Mouse (Mus musculus): Measurements from ENCODE around the gene Enpp5. TPM values are rescaled to one million over a fixed set of nuclear protein-coding genes. Genes with fewer than 3 reads are reported as not detected.

The Enpp5 gene
- 134 and 137 TPM in 2 replicates for polyA plus RNA-seq (2015; fragmentation: Nextera tagmentation; extraction: Ambion mirVana)

DNA sequence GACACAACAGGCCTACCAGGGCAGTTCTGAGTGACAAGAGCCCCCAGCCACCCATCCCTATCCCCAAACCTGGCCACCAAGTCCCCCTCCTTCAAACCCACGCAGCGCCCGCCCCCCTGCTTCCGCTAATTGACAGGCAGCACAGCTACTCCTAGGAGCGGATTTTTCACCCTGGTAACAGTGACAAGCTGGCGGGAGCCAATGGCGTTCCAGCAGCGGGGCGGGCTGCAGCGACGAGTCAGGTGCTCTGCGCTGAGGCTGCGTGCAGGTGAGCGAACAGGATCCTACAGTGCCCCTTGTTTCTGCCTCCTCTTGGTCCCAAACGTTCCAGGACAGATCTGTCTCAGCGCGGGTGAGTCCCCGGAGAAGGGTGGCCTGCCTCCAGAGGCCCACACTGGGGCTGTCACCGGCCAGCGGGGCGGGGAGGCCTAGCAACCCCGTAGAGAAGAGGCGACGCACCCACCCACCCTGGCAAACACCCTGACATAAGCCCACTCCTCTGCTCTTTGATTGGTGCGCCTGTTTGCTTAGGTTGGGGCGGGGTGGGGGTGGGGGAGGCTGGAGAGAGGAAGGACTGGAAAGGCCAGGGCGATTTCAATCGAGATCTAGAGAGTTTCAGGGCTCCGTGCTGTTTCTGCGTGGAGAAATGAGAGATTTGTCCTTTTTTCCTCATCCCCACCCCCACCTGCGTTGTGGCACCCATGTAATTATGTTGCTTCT, at the start of gene Enpp5:
TSS of gene Enpp5 (plus strand) at position 183 of the 720 bp plus-strand sequence.
- peaks cover 17% of the 10 kb centered on the region for H3K4me1 ChIP-seq (ENCODE audit: control insufficient read depth, insufficient read depth, low read depth, low read length)
- no peaks in the 10 kb centered on the region for H3K27me3 ChIP-seq (replicated peaks; ENCODE audit: control insufficient read depth, insufficient read depth, low read length)
- ATAC-seq = peak; percentile 99
- under 1% methylated on average over 31 of the region's 31 CpGs for WGBS
- H3K9me3 ChIP-seq (ENCODE audit: control insufficient read depth, low read length) = no peaks in the 10 kb centered on the region
- H3K27ac ChIP-seq (ENCODE audit: low read depth, low read length) = peak within 1 kb of the TSS; percentile 92
- peak within 1 kb of the TSS; percentile 85 for H3K9ac ChIP-seq (ENCODE audit: low read depth, low read length)
- peak within 1 kb of the TSS; percentile 60 for H3K4me2 ChIP-seq (ENCODE audit: low read length)
- peaks cover 27% of the 10 kb centered on the region for H3K36me3 ChIP-seq (ENCODE audit: control insufficient read depth, insufficient read depth, low read length)
- H3K4me3 ChIP-seq (ENCODE audit: low read length) = peak within 1 kb of the TSS; percentile 64

DNA sequence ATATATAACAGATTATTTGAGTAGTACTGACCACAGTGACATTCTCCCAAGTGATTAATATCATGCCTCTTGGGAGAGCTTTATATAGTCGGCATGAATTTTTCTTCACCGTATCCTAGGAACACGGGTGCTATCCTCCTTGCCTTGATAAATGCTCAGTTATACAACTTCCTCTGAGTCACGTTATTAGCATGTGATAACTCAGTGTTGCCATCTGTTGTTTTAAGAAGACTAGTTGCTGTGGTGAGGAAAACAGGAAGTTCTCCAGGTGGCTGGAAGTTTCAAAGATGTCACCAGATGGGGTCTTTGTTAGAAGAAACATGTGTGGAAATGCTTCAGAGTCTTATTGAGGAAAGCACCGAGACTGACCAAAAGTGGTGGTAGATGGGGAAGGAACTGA, 49.0 kb upstream of the Enpp5 start:
- Histone ChIP-seq H3K36me3 (ENCODE audit: control insufficient read depth, insufficient read depth, low read length) (no peaks in the 10 kb centered on the region), H3K9ac (ENCODE audit: low read depth, low read length) (no peak overlapping the region), H3K4me1 (ENCODE audit: control insufficient read depth, insufficient read depth, low read depth, low read length) (peaks cover 18% of the 10 kb centered on the region), H3K9me3 (ENCODE audit: control insufficient read depth, low read length) (no peaks in the 10 kb centered on the region), H3K4me3 (ENCODE audit: low read length) (no peak overlapping the region), H3K4me2 (ENCODE audit: low read length) (no peak overlapping the region), H3K27me3 (replicated peaks; ENCODE audit: control insufficient read depth, insufficient read depth, low read length) (no peaks in the 10 kb centered on the region), H3K27ac (ENCODE audit: low read depth, low read length) (no peak overlapping the region)
- no peak for ATAC-seq
- 67% methylated on average over 5 of the region's 5 CpGs for WGBS

DNA sequence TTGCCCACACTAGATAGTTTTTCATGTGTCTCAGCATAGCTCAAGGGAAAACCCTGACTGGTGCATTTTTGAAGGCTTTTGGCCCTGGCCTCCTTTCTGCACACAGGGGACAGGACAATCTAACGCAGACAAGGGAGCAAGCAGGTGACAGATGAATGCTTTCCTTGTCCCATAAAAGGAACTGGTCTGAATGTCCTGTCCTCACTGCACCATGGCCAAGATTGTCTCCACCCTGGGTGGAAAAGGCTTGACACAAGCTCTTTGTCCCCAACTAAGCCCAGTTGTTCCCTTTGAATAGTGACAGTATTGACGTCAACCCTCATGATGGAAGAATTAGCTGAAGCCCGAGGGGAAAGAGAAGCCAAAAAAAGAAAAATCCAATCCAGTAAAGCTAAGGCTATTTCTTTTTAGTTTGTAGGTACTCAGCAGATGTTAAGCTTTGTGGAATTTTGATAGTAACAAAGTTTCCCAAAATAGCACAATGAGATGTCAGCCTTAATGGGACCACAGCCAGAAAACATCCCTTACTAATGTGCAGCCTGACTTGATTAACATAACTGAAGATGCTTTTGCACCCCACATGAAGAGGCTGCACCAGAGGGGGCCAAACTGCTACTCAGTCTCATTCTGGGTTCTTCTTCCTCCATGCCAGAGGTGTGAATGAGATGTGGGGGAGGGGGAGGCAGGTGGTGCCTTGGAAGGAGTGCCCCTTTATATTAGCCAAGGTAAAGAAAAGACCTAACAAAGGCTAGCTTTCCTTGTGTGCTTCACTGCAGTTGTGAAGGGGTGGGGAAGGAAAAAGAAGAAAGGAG, 47.6 kb upstream of the Enpp5 start:
- Histone ChIP-seq H3K4me1 (ENCODE audit: control insufficient read depth, insufficient read depth, low read depth, low read length) (peaks cover 13% of the 10 kb centered on the region), H3K27me3 (replicated peaks; ENCODE audit: control insufficient read depth, insufficient read depth, low read length) (no peaks in the 10 kb centered on the region), H3K4me2 (ENCODE audit: low read length) (no peak overlapping the region), H3K9ac (ENCODE audit: low read depth, low read length) (no peak overlapping the region), H3K36me3 (ENCODE audit: control insufficient read depth, insufficient read depth, low read length) (no peaks in the 10 kb centered on the region), H3K27ac (ENCODE audit: low read depth, low read length) (no peak overlapping the region), H3K9me3 (ENCODE audit: control insufficient read depth, low read length) (no peaks in the 10 kb centered on the region), H3K4me3 (ENCODE audit: low read length) (no peak overlapping the region)
- no peak; the same call in 1 of the 2 replicates for ATAC-seq
- 25% methylated on average over 3 of the region's 3 CpGs for WGBS

DNA sequence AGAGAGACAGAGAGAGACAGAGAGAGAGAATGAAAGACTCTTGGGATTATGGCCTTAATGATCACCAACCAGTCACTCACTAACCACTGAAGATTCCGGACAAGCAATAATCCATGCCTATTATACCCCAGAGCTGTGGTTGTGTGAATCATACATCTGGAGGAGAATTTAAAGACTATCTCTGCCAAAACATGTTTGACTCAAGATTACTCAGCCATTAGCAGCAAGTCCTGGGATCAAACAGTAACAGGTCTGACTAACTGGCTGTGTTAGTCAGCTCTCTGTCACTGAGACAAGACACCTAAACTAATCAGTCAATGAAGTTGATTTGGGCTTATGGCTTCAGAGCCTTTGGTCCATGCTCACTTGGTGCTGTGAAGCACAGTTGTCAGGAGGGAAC, 43.6 kb upstream of the Enpp5 start:
- Histone ChIP-seq H3K4me1 (ENCODE audit: control insufficient read depth, insufficient read depth, low read depth, low read length) (peaks cover 3% of the 10 kb centered on the region), H3K27me3 (replicated peaks; ENCODE audit: control insufficient read depth, insufficient read depth, low read length) (no peaks in the 10 kb centered on the region), H3K4me3 (ENCODE audit: low read length) (no peak overlapping the region), H3K9me3 (ENCODE audit: control insufficient read depth, low read length) (no peaks in the 10 kb centered on the region), H3K4me2 (ENCODE audit: low read length) (no peak overlapping the region), H3K27ac (ENCODE audit: low read depth, low read length) (no peak overlapping the region), H3K36me3 (ENCODE audit: control insufficient read depth, insufficient read depth, low read length) (no peaks in the 10 kb centered on the region), H3K9ac (ENCODE audit: low read depth, low read length) (no peak overlapping the region)
- 93% methylated on average over 1 of the region's 1 CpGs for WGBS
- ATAC-seq = no peak

DNA sequence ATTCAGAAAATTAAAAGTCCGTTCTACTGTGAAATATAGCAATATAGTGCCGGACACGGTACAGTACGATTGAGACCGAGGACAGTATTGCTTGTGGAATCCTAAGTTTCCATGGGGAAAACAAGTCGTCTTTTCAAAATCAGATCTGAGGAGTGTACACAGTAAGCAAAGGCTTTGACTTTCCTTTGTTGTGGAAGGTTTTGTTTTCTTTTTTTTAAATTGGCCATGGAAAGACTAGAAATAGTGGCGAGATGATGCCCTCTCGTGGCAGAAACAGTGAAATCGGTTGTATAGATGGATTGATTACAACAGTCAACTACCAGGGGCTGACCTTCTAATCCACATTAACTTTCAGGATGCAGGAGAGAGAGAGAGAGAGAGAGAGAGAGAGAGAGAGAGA, 40.0 kb upstream of the Enpp5 start:
- 54% methylated on average over 9 of the region's 9 CpGs for WGBS

DNA sequence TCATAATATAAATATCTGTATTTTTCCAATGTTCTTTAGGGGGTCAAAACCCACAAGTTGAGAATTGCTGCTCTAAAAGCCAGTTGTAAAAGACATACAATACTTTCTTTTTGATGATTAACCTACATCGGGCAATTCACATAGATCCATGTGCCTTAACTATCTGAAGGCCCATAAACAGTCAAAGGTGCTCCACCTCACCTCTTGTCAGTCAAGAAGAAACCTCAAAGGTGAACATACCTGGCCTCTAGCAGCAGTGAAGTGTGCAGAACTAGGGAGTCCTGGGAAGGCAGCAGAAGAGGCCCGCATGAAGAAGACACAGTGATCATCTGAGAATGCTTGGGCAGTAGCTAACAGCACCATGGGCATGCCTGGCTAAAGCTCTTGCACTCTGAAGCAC, 38.2 kb upstream of the Enpp5 start:
- 91% methylated on average over 2 of the region's 2 CpGs for WGBS
- ATAC-seq = no peak

More for the DNA sequence above, 40.0 kb upstream of the Enpp5 start:
- no peak overlapping the region for H3K27ac ChIP-seq (ENCODE audit: low read depth, low read length)
- no peaks in the 10 kb centered on the region for H3K9me3 ChIP-seq (ENCODE audit: control insufficient read depth, low read length)
- no peak overlapping the region for H3K4me3 ChIP-seq (ENCODE audit: low read length)
- H3K4me1 ChIP-seq (ENCODE audit: control insufficient read depth, insufficient read depth, low read depth, low read length) = no peaks in the 10 kb centered on the region; the same call in 1 of the 2 replicates
- no peaks in the 10 kb centered on the region for H3K36me3 ChIP-seq (ENCODE audit: control insufficient read depth, insufficient read depth, low read length)
- no peaks in the 10 kb centered on the region for H3K27me3 ChIP-seq (replicated peaks; ENCODE audit: control insufficient read depth, insufficient read depth, low read length)
- peak; percentile 72 for ATAC-seq
- no peak overlapping the region for H3K4me2 ChIP-seq (ENCODE audit: low read length)
- no peak overlapping the region for H3K9ac ChIP-seq (ENCODE audit: low read depth, low read length)

DNA sequence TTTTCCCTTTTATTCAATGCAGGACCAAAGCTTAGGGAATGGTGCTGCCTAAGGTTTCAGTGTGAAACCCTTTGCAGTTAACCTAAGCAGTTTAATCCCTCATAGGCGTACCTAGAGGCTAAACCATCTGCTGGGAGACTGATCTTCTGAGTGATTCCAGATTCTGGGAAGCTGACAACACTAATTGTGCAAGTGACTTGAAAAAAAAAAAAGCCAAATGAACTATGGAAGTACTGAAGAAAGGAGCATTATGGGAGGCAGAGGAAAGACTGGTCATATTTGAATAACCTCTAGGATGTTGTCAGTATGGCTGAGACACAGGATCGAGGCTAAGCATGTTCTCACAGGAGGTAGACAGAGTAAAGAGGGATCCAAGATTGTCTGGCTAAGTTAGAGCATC, 36.3 kb upstream of the Enpp5 start:
- no peaks in the 10 kb centered on the region for H3K36me3 ChIP-seq (ENCODE audit: control insufficient read depth, insufficient read depth, low read length)
- H3K9ac ChIP-seq (ENCODE audit: low read depth, low read length) = no peak overlapping the region
- H3K9me3 ChIP-seq (ENCODE audit: control insufficient read depth, low read length) = no peaks in the 10 kb centered on the region
- WGBS = 79% methylated on average over 2 of the region's 2 CpGs
- no peak for ATAC-seq
- H3K4me2 ChIP-seq (ENCODE audit: low read length) = no peak overlapping the region
- H3K4me3 ChIP-seq (ENCODE audit: low read length) = no peak overlapping the region
- no peak overlapping the region for H3K27ac ChIP-seq (ENCODE audit: low read depth, low read length)
- H3K4me1 ChIP-seq (ENCODE audit: control insufficient read depth, insufficient read depth, low read depth, low read length) = no peaks in the 10 kb centered on the region; the same call in 1 of the 2 replicates
- no peaks in the 10 kb centered on the region for H3K27me3 ChIP-seq (replicated peaks; ENCODE audit: control insufficient read depth, insufficient read depth, low read length)

More for the DNA sequence above, 38.2 kb upstream of the Enpp5 start:
- H3K4me3 ChIP-seq (ENCODE audit: low read length) = no peak overlapping the region
- no peak overlapping the region for H3K4me2 ChIP-seq (ENCODE audit: low read length)
- H3K9ac ChIP-seq (ENCODE audit: low read depth, low read length) = no peak overlapping the region
- no peaks in the 10 kb centered on the region; the same call in 1 of the 2 replicates for H3K4me1 ChIP-seq (ENCODE audit: control insufficient read depth, insufficient read depth, low read depth, low read length)
- no peaks in the 10 kb centered on the region for H3K9me3 ChIP-seq (ENCODE audit: control insufficient read depth, low read length)
- H3K27me3 ChIP-seq (replicated peaks; ENCODE audit: control insufficient read depth, insufficient read depth, low read length) = no peaks in the 10 kb centered on the region
- H3K36me3 ChIP-seq (ENCODE audit: control insufficient read depth, insufficient read depth, low read length) = no peaks in the 10 kb centered on the region
- no peak overlapping the region for H3K27ac ChIP-seq (ENCODE audit: low read depth, low read length)

DNA sequence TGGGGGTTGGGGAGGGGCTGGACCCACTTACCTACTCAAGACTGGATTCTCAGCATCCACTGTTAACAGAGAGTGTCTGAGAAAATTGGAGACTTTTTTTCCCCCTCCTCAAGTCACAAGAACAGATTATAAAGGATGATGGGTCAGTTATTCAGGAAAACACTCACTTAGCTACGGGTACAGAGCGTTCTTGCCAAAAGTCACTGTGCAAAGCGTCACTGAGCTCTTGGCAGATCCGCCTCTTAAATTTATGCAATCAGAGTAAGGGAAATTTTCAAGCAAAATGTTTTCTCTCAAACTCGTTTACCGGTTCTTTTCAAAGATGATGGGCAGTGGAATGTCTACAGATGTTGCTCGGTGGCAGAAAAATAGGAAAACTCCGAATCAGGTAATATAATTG, 35.8 kb upstream of the Enpp5 start:
- Histone ChIP-seq H3K9me3 (ENCODE audit: control insufficient read depth, low read length) (no peaks in the 10 kb centered on the region), H3K36me3 (ENCODE audit: control insufficient read depth, insufficient read depth, low read length) (no peaks in the 10 kb centered on the region), H3K27me3 (replicated peaks; ENCODE audit: control insufficient read depth, insufficient read depth, low read length) (no peaks in the 10 kb centered on the region), H3K4me2 (ENCODE audit: low read length) (no peak overlapping the region), H3K9ac (ENCODE audit: low read depth, low read length) (no peak overlapping the region), H3K27ac (ENCODE audit: low read depth, low read length) (no peak overlapping the region), H3K4me3 (ENCODE audit: low read length) (no peak overlapping the region), H3K4me1 (ENCODE audit: control insufficient read depth, insufficient read depth, low read depth, low read length) (no peaks in the 10 kb centered on the region; the same call in 1 of the 2 replicates)
- ATAC-seq = no peak
- WGBS = 89% methylated on average over 8 of the region's 8 CpGs

DNA sequence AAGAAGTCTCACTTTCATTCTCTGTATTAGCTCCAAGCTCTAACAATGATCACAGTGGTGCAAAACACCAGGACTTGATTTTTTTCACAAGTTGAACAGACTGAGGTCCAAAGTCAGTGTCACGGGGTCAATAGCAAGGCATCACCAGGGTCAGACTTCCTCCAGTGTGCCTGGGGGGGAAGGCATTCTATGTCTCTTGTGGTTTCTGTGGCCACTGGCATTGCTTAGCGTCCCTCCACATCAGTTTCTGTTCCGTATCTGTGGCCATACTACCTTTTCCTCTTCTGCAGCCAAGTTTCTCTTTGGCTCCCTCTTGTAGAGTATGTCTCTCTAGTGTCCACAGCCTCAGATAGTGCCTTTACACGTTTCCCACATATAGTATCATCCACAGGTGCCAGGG, 25.2 kb upstream of the Enpp5 start:
- H3K9ac ChIP-seq (ENCODE audit: low read depth, low read length) = no peak overlapping the region
- H3K4me1 ChIP-seq (ENCODE audit: control insufficient read depth, insufficient read depth, low read depth, low read length) = no peaks in the 10 kb centered on the region
- H3K9me3 ChIP-seq (ENCODE audit: control insufficient read depth, low read length) = no peaks in the 10 kb centered on the region
- no peaks in the 10 kb centered on the region for H3K36me3 ChIP-seq (ENCODE audit: control insufficient read depth, insufficient read depth, low read length)
- H3K4me3 ChIP-seq (ENCODE audit: low read length) = no peak overlapping the region
- H3K27ac ChIP-seq (ENCODE audit: low read depth, low read length) = no peak overlapping the region
- no peak for ATAC-seq
- 77% methylated on average over 4 of the region's 4 CpGs for WGBS
- no peak overlapping the region for H3K4me2 ChIP-seq (ENCODE audit: low read length)
- H3K27me3 ChIP-seq (replicated peaks; ENCODE audit: control insufficient read depth, insufficient read depth, low read length) = no peaks in the 10 kb centered on the region

Data from hindbrain, embryonic 16.5 days (tissue).